Mouse (Mus musculus) liver, adult 2 months (tissue): Measurements from ENCODE around the gene Mki67.

Source experiments
- CTCF ChIP-seq: fragments of 200-500 bp; IDR thresholded peaks from 2 replicates; pipeline ENCODE4 v1.5.1; 2011; ENCODE audit warnings: low read depth, low read length, control low read depth
- POLR2A ChIP-seq: fragments of 200-500 bp; IDR thresholded peaks from 2 replicates; pipeline ENCODE4 v1.6.1; 2011; ENCODE audit warnings: low read length, control low read depth; ENCODE audit not compliant: insufficient read depth; ENCODE audit errors: extremely low read depth

DNA sequence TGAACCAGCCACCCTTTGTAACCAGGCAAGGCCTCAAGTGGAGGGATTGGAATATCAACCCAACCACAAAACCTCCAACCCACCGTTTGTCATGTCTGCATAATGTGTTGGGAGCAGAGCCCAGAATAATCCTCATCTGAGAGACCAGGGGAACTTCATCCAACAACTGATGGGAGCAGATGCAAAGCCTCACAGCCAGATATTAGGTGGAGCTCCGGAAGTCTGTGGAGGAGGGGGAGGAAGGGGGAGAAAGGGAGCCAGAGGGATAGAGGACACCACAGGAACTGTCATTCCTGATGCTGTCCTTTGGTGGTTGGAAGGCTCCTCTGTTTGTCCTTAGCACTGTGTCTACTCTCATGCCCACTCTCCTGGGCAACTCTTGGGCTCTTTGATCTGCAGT lies 28.9 kb upstream of the Mki67 start:
- TF ChIP-seq CTCF = no peak
- TF ChIP-seq POLR2A = no peak
